Mouse (Mus musculus) C2C12 (cell line): ENCODE measurements around the gene Slco2b1. TPM values are rescaled to one million over a fixed set of nuclear protein-coding genes. Genes with fewer than 3 reads are reported as not detected.
A peak's percentile ranks its signal among the peaks of the same experiment; 100 is the strongest.

Experiments used
- H3K27me3 ChIP-seq: one replicate; pipeline ENCODE4 v1.6.1; 2011; ENCODE audit not compliant: control insufficient read depth, insufficient read depth, insufficient read length
- H3K36me3 ChIP-seq: one replicate; pipeline ENCODE4 v1.6.1; 2011; ENCODE audit not compliant: control insufficient read depth, insufficient read depth
- H3K4me3 ChIP-seq: one replicate; pipeline ENCODE4 v1.5.1; 2011; ENCODE audit warnings: mild to moderate bottlenecking, control low read depth; ENCODE audit not compliant: poor library complexity, insufficient read depth, severe bottlenecking
- H3K79me2 ChIP-seq: one replicate; pipeline ENCODE4 v1.6.1; 2011; ENCODE audit not compliant: control insufficient read depth, insufficient read depth
- H3K79me3 ChIP-seq: one replicate; pipeline ENCODE4 v1.6.1; 2011; ENCODE audit warnings: low read depth, control low read depth
- H3ac ChIP-seq: one replicate; pipeline ENCODE3; 2011; ENCODE audit warnings: low read depth; ENCODE audit not compliant: control insufficient read depth, insufficient read length
- CEBPB ChIP-seq: IDR thresholded peaks from one replicate; pipeline ENCODE4 v1.6.1; 2011; ENCODE audit warnings: low read depth, mild to moderate bottlenecking, control low read depth, moderate library complexity
- CTCF ChIP-seq: IDR thresholded peaks from one replicate; pipeline ENCODE4 v1.5.1; 2011; ENCODE audit not compliant: control insufficient read depth, insufficient read depth, insufficient read length
- FOSL1 ChIP-seq: IDR thresholded peaks from one replicate; pipeline ENCODE4 v1.8.0; 2011; ENCODE audit warnings: mild to moderate bottlenecking, low read length; ENCODE audit not compliant: poor library complexity, insufficient read depth, severe bottlenecking
- MAX ChIP-seq: IDR thresholded peaks from one replicate; pipeline ENCODE4 v1.6.1; 2011; ENCODE audit warnings: mild to moderate bottlenecking, control low read depth
- MYOD1 ChIP-seq: IDR thresholded peaks from one replicate; pipeline ENCODE4 v1.6.1; 2011; ENCODE audit warnings: low read depth; ENCODE audit not compliant: control insufficient read depth, insufficient read length
- MYOG ChIP-seq: IDR thresholded peaks from one replicate; pipeline ENCODE4 v1.6.1; 2011; ENCODE audit not compliant: control insufficient read depth, insufficient read length; ENCODE audit errors: extremely low read depth
- USF1 ChIP-seq: IDR thresholded peaks from one replicate; pipeline ENCODE4 v1.6.1; 2011; ENCODE audit warnings: low read depth, mild to moderate bottlenecking, control low read depth, moderate library complexity
- polyA plus RNA-seq: library from polyadenylated mRNA; unstranded; fragments of >200 nt; fragmentation: generic; extraction: Trizol; gene quantifications from one replicate; pipeline ENCODE4 v1.2.1, GENCODE M21; 2012; ENCODE audit warnings: missing spikeins

Slco2b1 gene
- polyA plus RNA-seq, 1 experiment = not detected

- H3K79me2 ChIP-seq = no peaks in the 10 kb centered on the region
- no peak overlapping the region for H3ac ChIP-seq
- no peak overlapping the region for H3K4me3 ChIP-seq
- no peak for TF ChIP-seq MAX
- H3K27me3 ChIP-seq = peaks cover 41% of the 10 kb centered on the region
- no peaks in the 10 kb centered on the region for H3K36me3 ChIP-seq
- no peaks in the 10 kb centered on the region for H3K79me3 ChIP-seq
Observed at GRCm38 (mm10) chr7:99661071-99661470, 50.1 kb downstream of the Slco2b1 start.

- no peaks in the 10 kb centered on the region for H3K79me3 ChIP-seq
- H3K36me3 ChIP-seq = no peaks in the 10 kb centered on the region
- peak; percentile 20 for TF ChIP-seq CTCF
- TF ChIP-seq MYOG = no peak
- H3K79me2 ChIP-seq = no peaks in the 10 kb centered on the region
- no peak overlapping the region for H3ac ChIP-seq
- peaks cover 39% of the 10 kb centered on the region for H3K27me3 ChIP-seq
- no peak overlapping the region for H3K4me3 ChIP-seq
Observed at GRCm38 (mm10) chr7:99659379-99660029, 51.6 kb downstream of the Slco2b1 start.

GRCm38 (mm10) chr7:99654244-99654643, 56.9 kb downstream of the Slco2b1 start:
- TF ChIP-seq FOSL1 (no peak), USF1 (no peak), CTCF (no peak), MYOG (no peak), CEBPB (no peak), MAX (no peak), MYOD1 (no peak)
- Histone ChIP-seq H3K36me3 (no peaks in the 10 kb centered on the region), H3ac (no peak overlapping the region), H3K79me3 (no peaks in the 10 kb centered on the region), H3K79me2 (no peaks in the 10 kb centered on the region), H3K4me3 (no peak overlapping the region), H3K27me3 (peaks cover 18% of the 10 kb centered on the region)

- Histone ChIP-seq H3K79me2 (no peaks in the 10 kb centered on the region), H3K4me3 (no peak overlapping the region), H3ac (no peak overlapping the region), H3K36me3 (no peaks in the 10 kb centered on the region), H3K27me3 (peaks cover 2% of the 10 kb centered on the region), H3K79me3 (no peaks in the 10 kb centered on the region)
- TF ChIP-seq FOSL1 (no peak), USF1 (no peak)
Observed at GRCm38 (mm10) chr7:99649585-99649984, 61.6 kb downstream of the Slco2b1 start.

- Histone ChIP-seq H3ac (no peak overlapping the region), H3K79me2 (no peaks in the 10 kb centered on the region), H3K36me3 (no peaks in the 10 kb centered on the region), H3K27me3 (peaks cover 3% of the 10 kb centered on the region), H3K4me3 (no peak overlapping the region), H3K79me3 (no peaks in the 10 kb centered on the region)
- no peak for TF ChIP-seq CTCF
- no peak for TF ChIP-seq MYOD1
Observed at GRCm38 (mm10) chr7:99648623-99649022, 62.5 kb downstream of the Slco2b1 start.

- no peaks in the 10 kb centered on the region for H3K36me3 ChIP-seq
- H3K79me2 ChIP-seq = no peaks in the 10 kb centered on the region
- H3ac ChIP-seq = no peak overlapping the region
- TF ChIP-seq CEBPB = no peak
- no peak for TF ChIP-seq MYOG
- no peak for TF ChIP-seq MAX
- no peak for TF ChIP-seq MYOD1
- TF ChIP-seq CTCF = no peak
- no peak for TF ChIP-seq USF1
- TF ChIP-seq FOSL1 = no peak
- H3K4me3 ChIP-seq = no peak overlapping the region
- no peaks in the 10 kb centered on the region for H3K79me3 ChIP-seq
- H3K27me3 ChIP-seq = peaks cover 8% of the 10 kb centered on the region
Observed at GRCm38 (mm10) chr7:99644701-99645100, 66.4 kb downstream of the Slco2b1 start.
